Mouse (Mus musculus): ENCODE results near the gene Tbpl2.

The Tbpl2 gene

GRCm38 (mm10) chr2:24096495-24096894 is at the start of gene Tbpl2:
TSS of gene Tbpl2 (minus strand) at chr2:24096595.
- no peak for DNase-seq (ENCODE audit: low spot score)

GRCm38 (mm10) chr2:24134373-24134772 is 38.0 kb upstream of the Tbpl2 start:
- no peak for DNase-seq (ENCODE audit: low spot score)

- no peak for DNase-seq (ENCODE audit: low spot score)
These were observed 12.7 kb upstream of the Tbpl2 start for GRCm38 (mm10) chr2:24109085-24109484.

GRCm38 (mm10) chr2:24103619-24104289 is 7.4 kb upstream of the Tbpl2 start:
- DNase-seq (ENCODE audit: low spot score): no peak

GRCm38 (mm10) chr2:24090921-24091320 is 5.5 kb downstream of the Tbpl2 start:
- no peak for DNase-seq (ENCODE audit: low spot score)

GRCm38 (mm10) chr2:24050459-24050858 is 45.9 kb downstream of the Tbpl2 start:
- DNase-seq (ENCODE audit: low spot score): no peak

- peak; percentile 2 for DNase-seq (ENCODE audit: low spot score)
These were observed 46.9 kb downstream of the Tbpl2 start, which contains the start of gene Hnmt for GRCm38 (mm10) chr2:24049344-24049990. TSS of gene Hnmt (minus strand) at chr2:24049394.

GRCm38 (mm10) chr2:24048480-24049097 is 47.8 kb downstream of the Tbpl2 start:
- DNase-seq (ENCODE audit: low spot score): peak; percentile 41

- peak; percentile 2 for DNase-seq (ENCODE audit: low spot score)
These were observed 48.6 kb downstream of the Tbpl2 start for GRCm38 (mm10) chr2:24047551-24048479.

GRCm38 (mm10) chr2:24042901-24043300 is 53.5 kb downstream of the Tbpl2 start:
- no peak for DNase-seq (ENCODE audit: low spot score)

- DNase-seq (ENCODE audit: low spot score): no peak
These were observed 55.9 kb downstream of the Tbpl2 start for GRCm38 (mm10) chr2:24040531-24040930.
